Mouse (Mus musculus) 3T3-L1 (cell line): ENCODE results near the gene Znrf2.
"Not testable (repeated sequence)": the region's sequence is repeated elsewhere in the genome, so short reads cannot be mapped to it uniquely, and the experiment has no call there.

ENCODE experiments used
- DNase-seq: peaks from one replicate; pipeline ENCODE4 v3.0.0-alpha.2; 2015; ENCODE audit warnings: low read depth, low spot score

The Znrf2 gene

DNA sequence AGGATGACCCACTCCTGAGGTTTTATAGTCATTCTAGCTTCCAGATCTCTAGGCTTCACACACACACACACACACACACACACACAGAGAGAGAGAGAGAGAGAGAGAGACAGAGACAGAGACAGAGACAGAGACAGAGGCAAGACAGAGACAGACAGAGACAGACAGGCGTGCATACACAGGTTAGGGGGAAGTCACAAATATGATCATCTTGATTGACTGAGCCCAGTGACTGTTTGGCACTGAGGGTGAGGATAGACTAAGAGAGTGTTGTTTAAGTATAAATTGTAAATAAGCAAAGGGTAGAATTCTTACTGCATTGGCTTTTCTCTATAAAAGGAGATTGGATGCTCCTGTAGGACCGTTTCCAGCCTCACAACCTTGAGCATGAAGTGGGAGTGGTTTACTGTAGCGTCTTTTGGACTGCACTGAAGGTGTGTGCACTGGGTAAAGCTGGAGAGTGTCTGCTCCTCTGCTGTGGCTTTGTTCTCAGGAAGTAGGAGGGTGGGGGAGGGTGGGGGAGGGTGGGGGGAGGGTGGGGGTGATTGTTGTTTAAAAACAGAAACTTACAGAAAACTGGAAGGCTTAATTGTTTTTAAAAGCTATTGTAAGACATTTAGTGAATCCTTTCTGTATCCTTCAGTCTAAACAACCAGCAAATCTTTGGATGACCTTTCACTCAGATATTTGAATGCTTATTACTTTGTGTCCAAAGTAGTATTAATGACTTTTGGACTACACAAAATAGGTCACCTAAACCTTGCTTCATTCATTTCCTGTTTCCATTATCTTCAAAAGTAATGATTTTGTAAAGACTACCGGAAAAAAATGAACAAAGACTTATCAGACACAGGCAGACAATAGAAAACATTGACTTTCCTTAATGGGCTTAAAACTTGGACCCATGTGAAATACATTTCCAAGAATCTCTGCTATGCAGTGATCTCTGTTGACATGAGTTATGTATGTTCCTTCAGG, 32.8 kb downstream of the Znrf2 start:
- peak; percentile 73 for DNase-seq

DNA sequence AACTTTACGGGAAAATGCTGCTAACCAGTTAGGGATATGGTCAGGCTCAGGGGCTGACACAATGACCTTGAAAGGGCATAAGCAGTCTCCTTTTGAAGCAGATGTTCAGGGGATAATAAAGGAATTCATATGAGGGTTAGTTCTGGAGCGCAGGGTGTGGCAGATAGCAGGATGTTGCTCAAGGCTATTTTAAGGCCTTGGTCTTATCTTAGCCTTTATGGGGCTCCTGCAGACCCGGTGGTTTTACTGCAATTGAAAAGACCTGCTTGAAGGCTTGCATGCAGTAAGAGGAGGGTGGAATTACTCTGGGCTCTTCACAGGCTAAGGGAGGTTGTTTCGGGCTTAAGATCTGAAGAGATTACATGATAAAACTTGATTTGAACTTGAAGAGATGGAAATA, 35.1 kb downstream of the Znrf2 start:
- DNase-seq = no peak

DNA sequence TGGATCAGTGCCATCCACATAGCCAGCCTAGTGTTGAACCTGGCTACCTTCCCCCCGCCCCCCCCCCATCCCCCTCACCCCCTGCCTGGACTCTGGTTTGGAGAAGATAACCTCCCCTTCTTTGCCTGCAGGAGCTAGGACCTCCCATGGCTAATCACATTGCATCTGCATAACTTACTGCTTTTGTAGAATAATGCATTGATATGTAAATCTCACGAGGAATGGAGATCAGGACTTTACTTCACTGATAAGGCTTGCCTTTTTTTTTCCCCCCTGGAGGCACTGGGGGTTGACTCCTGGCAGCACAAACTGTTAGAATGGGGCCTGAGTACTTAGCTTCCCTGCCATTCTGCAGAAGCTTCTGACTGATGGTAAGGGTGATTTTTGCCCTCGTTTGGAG, 36.0 kb downstream of the Znrf2 start:
- DNase-seq = no peak

DNA sequence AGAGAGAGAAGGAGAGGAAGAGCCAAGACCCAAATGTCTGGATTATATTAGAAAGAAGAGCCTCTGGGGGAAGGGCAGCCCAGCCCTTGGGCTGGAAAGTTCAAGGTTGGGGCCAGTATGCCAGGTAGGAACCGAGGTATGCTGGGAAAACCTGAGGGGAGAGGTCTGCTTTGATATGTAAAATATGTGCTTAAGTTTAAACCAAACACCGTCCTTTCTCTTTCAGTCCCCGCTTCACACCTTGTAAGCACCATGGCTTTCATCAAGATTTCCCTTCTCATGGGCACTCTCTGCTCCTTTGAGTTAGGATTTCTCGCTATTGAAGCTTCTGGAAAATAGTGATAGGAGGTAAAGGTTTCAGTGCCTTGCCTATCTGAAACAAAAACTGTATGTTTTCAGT, 38.1 kb downstream of the Znrf2 start:
- DNase-seq = no peak

DNA sequence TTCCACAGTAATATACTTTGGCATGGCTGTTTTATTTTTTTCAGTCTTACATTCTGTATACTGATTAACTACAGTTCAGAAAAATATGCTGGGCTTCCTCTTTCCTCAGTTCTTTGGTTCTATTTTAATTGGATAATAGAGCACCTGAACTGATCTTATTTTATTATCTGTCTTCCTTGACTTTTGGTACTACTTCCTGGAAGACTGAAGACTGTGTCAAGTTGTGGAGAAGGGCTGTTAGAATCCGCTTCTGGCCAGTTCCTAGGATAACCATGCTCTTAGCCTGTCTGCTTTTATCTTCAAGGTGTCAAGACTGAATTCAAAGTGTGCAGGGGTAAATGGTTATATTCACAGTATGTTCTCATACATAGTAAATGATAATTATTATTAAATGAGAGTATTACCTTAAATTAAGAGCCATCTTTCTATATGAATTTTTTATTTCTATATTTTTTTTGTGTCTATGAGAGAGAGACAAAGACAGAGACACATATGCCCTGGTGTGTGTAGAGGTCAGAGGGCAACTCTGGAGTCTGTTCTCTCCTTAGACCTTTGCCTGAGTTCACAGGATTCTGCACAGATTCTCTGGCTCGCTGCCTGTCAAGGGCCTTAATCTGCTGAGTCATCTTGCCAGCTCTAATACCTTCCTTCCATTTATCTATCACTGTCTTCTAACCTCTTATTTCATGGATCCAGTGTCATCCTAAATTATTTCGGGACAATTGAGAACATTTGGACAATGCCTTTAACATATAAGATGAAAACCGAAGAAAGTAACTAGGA, 39.3 kb downstream of the Znrf2 start:
- peak; percentile 61 for DNase-seq

DNA sequence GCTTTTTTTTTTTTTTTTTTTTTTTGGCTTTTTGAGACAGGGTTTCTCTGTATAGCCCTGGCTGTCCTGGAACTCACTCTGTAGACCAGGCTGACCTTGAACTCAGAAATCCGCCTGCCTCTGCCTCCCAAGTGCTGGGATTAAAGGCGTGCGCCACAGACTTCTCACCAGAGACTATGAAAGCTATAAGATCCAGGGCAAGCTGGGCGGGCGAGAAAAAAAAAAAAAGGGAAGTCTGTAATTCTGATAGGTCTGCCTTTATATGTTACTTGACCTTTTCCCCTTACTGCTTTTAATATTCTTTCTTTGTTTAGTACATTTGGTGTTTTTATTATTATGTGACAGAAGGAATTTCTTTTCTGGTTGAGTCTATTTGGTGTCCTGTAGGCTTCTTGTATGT, 42.4 kb downstream of the Znrf2 start:
- not testable (repeated sequence) for DNase-seq

DNA sequence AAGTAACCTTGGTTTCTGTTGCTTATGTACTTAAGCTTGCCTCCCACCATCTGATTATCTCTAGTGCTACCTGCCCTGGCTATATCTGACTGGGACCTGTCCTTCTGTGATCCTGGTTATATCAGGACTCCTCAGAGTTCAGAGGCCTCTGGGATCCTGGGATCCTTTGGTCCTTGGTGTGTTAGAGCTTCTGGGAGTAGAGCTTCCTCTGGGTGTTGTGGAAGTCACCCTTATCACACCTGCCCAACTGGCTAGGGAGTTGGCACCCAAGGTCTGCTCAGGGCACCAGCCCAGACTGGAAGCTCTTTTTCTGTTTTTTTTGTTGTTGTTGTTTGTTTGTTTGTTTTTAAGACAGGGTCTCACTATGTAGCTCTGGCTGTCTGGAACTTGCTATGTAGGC, 43.5 kb downstream of the Znrf2 start:
- no peak for DNase-seq

DNA sequence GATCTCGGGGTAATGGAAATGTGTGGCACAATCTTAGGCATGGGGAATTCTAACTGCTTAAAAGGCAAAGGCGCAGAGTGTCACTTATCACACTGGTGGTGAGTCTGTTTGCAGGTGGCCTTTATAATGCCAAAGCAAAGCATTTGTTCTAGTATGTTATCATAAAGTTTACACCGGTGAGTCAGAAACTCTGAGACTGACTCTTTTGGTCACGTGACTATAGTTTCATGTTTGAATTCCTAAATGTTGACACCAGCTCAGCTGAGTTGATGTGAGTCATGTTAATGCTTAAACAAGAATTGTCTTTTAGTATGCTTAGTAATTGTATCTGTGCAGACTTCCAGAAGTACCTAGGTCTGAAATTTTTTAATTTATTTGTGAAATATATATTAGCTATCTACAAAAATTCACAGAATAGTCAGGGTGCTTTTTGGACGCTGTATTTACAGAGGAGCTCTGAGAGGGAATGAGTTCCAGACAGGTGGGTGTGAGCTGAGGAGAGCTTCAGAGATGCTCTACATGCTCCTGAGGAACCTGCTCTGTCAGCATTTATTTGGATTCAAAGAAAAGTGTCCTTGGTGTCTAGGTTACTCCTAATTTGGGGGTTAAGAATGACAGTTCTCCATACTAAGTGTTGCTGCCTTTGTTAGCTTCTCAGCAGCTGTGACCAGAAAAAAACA, 50.2 kb downstream of the Znrf2 start:
- peak; percentile 96 for DNase-seq

DNA sequence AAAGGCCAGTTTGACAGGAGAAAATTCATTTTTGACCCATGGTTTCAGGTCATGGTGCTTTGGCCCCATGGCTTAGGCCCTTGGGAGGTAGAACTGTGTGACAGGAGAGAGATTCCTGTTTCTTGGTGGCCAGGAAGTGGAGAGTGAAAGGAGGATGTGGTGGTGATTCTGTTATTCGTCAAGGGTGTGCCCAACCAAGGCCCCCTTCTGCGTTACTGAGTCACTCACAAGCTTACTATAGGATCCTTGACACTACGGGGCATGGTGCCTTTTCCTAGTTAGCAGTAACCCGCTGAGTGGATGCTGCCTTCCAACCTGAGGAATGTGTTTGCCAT, 50.7 kb downstream of the Znrf2 start:
- peak; percentile 49 for DNase-seq

DNA sequence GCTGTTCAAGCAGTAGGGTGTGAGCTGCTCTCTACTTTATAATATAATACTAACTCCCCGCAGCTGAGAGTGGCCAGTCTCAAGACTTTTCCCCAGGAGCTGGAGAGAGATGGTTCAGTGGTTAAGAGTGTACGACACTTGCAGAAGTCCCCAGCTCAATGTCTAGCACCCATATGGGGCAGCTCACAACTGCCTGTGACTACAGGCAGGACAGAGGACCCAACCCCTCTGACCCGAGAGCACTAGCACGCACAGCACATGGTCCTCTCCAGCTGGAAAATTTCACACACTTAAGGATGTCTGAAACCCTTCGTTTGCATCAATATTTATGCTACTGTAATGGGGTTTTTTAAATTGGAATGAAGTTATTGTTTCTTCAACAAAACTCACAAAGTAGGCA, 56.3 kb downstream of the Znrf2 start:
- DNase-seq = no peak

DNA sequence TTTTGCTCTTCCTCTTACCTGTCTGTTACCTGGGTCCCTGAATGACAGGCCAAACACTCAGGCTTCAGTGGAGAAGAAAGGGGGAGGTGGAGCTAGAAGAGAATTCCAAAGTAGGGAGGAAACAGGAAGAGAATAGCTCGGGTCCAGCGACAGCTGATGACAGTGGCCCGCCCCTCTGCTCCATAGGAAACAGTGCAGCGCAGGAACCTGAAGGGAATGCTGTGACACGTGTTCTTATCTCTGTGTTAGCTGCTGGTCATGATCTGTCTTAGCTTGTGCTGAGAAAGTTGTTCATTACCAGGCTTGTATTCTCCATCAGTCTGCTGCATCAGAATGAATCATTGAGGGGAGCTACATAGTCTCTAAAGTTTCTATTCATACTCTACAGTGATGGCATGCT, 60.1 kb downstream of the Znrf2 start:
- no peak for DNase-seq

DNA sequence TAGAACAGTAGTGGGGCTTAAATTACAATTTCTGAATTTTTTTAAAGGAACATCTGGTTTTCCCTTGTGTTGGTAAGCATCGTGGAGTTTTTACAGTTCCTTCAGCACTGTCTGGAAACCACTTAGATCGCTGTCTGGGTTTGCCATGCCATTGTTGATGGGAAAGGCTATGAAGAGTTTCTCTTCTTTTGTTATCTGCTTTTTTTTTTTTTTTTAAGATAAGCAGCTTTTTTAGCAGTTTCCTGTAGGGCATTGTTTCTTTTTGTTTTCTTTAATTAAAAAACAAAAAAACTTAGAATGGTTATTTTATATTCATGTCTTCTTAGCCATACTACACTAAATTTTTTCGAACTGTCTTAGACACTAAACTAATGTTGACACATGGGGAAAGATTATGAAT, 60.9 kb downstream of the Znrf2 start:
- DNase-seq = no peak

DNA sequence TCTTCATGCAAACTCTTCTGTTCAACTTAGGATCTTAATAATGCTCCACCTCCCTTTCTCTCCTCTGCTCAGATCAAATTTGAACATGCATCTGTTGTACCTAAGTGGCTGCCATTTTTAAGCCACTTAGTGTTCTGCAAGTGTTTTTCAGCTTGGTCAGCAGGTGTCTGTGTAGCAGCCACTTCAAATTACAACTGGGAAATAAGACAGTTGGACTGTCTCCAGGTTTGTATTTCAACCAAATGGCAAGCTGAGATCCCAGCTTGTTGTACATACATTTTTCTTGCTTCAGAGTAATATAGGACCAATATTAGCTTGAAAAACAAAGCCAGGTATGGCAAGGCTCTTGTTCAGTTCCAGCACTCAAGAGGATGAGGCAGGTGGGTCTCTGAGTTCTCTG, 61.8 kb downstream of the Znrf2 start:
- DNase-seq = no peak

DNA sequence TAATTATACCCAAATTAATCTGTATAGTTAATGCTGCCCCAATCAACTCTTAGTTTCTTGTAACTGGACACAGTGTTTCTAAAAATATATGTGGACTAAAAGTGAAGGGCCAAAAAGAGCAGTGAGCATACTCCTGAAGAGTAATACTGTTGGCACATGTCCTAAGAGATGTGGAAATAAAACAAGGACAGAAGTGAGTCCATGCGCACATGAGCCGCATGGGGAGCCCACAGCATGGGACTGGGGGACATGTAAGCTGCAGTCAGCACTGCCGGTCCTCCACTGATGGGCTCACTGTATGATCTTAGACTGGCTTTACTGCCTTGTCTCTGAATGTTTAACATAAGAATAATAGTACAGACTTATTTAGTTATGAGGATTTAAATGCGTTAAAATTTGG, 63.4 kb downstream of the Znrf2 start:
- DNase-seq = no peak

DNA sequence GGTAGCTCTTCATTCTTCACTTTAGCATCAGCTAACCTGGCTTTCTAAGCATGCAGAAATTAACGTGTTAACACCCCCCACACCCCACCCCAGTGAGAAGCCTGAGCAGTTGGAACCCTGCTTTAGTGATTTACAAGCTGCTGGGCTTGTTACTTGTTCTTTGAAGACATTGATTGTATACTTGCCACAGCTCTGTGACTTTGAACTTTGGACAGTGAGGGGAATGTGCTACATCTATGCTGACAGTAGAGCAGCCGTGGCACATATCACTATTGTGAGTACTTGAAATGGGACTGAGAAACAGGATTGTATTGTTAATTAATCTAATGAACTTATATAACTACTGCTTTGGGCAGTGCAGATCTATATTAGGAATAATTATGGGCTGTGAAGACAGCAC, 66.7 kb downstream of the Znrf2 start:
- no peak for DNase-seq

DNA sequence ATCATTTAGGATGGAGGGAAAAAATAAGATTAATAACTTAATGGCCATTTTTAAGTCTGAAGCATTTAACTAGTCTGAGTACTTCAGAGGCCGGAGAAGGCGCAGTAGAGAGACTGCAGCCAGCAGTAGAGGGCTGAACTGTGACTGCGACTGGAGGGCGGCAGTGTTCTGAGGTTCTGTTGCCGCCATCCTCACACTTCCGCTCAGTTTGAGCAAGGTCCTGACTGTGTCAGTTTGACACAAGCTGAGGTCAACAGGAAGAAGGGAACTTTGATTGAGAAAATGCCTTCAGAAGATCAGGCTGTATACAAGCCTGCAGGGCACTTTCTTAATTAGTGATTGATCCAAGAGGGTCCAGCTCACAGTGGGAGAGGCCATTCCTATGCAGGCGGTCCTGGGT, 69.5 kb downstream of the Znrf2 start:
- no peak for DNase-seq

DNA sequence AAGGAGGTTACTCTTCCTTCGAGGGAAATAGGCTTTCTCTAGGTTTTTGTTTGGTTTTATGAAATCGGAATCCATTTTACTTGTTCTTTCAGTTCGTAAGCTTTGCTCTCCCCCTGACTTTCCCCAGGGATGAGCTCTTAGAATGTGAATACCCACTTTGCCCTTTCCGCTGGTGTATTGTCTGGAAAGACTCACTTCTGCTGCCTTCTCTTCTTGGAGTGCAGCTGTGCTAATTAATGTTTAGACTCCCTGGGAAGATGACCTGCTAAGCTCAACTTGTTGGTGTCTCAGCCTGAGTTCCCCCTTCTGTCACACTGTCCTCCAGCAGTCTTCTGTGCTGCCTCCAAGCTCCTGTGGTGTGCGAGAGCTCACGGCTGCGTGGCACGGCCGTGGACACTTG, 73.5 kb downstream of the Znrf2 start:
- DNase-seq = no peak

DNA sequence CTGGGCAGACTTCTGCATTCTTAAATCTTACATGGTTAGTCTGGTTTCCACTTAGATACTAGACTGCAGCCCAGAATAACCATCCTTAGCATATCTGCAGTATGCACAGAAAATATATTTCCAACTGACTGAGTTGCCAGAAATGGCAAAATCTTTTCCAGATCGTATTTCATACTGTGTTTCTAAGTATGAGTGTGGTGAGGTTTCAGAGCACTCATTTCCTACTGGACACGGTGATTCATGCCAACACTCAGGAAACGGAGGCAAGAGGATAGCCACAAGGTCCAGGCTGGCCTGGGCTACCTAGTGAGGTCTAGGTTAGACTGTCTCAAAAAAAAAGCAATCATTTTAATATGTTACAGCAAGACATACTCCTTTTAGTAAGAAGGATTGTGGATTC, 74.7 kb downstream of the Znrf2 start:
- peak; percentile 46 for DNase-seq

DNA sequence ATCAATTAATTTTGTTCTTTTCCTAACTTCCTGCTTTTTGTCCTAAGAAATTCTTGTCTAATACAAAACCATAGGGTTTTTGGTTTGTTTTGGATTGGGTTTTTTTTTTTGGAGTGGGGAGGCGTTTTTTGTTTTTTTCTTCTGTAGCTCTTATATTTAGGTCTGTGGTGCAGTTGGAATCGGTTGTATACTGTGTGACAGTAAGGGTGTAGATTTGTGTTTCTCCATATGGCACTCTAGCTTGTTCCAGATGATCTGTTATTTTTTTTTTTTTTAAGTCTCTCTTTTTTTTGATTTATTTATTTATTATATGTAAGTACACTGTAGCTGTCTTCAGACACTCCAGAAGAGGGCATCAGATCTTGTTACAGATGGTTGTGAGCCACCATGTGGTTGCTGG, 83.5 kb downstream of the Znrf2 start:
- DNase-seq = no peak

DNA sequence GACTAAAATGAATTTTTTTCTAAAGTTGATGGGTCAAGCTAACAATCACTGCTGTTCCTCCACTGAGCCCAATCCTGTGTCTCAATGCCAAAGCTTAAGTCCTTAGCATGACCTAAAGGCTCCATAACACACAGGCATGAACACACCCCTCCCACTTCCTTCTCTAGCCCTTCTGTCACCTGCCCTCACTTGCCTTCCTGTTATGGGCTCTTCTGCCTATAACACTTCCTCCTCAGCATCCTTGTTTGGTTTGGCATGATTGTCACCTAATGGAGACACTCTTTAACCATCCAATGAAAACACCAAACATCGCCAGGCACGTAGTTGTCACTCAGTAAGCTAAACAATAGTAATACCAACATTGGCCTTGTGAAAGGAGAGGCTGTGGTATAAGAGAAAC, 85.8 kb downstream of the Znrf2 start:
- DNase-seq = no peak

DNA sequence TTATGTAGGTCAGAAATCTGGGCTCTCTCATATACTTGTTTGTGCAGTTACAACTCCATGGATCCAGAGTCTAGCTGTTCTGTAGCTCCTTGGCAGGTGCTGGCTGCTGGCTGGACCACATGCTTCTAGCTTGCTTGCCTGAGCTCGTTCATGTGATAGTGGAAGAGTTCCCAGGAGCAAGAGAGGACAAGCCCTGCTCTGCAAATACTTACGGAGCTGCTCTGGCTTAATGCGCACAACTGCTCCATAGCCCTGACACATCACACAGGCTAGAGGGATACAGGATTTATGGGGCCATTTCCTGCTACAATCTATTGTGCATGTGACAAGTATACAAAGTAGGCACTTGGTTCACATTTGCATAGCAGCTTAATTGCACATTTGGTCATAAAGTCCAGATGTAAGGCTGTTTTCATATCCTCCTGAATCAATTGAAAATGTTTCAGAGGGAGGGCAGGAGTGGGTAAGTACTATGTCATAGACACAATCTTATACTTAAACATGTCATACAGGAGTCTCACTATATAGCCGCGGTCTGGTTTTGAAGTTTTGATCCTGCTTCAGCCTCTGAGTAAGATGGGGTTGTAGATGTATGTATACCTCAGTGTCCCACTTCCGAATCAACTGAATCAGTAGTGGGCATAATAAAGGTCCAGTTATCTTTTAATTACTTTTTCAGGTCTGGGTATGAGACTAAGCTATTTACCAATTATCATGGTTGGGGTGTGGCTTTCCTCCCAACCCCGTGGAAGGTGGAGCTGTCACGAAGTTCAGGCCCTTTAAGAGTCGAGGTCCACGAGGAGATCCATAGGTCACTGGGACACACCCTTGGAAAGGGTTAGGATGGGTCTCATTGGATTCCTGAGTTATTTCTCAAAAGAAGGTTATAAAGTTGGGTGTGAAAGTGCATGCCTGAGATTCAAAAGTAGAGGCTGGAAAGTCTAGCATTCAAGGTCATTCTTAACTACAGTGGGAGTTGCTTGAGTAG, 89.6 kb downstream of the Znrf2 start:
- no peak for DNase-seq
